Mouse (Mus musculus) cerebellum, adult 2 months (tissue): ENCODE results near the gene Aspdh.

Experiments used
- CTCF ChIP-seq: fragments of 200-500 bp; IDR thresholded peaks from 2 replicates; pipeline ENCODE4 v1.5.1; 2011; ENCODE audit warnings: low read depth, mild to moderate bottlenecking, control low read depth, low read length, moderate library complexity, borderline replicate concordance; ENCODE audit not compliant: insufficient read depth
- POLR2A ChIP-seq: fragments of 200-500 bp; IDR thresholded peaks from 2 replicates; pipeline ENCODE4 v1.6.1; 2011; ENCODE audit warnings: low read length, control low read depth, borderline replicate concordance; ENCODE audit not compliant: insufficient read depth

DNA sequence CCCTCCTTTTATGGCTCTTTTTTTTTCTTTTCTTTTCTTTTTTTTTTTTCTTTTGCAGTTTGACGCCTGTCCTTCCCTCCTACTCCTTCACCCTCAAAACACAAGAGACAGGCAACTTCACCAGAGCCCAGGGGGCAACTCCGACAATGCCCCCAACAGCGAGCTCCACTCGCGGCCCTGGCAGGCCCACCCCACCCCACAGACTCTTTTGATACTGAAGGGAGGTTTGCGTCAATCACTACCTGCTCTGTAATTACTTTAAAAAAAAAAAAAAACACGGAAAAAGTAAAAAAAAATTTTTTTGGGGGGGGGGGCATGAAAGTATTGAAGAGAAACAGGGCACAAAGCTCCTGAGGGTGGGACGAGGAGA is 2.1 kb upstream of the Aspdh start:
- no peak for TF ChIP-seq CTCF
- TF ChIP-seq POLR2A, result no peak
